Mouse (Mus musculus) monocyte, adult 5-6 weeks (primary cell): ENCODE results near the gene Ano6. TPM values are rescaled to one million over a fixed set of nuclear protein-coding genes. Genes with fewer than 3 reads are reported as not detected.
"Not testable (repeated sequence)": the region's sequence is repeated elsewhere in the genome, so short reads cannot be mapped to it uniquely, and the experiment has no call there.

ENCODE experiments used
- ATAC-seq: fragments of 153-309, 156-312 bp; replicated peaks from 2 replicates; pipeline ENCODE4 v1.8.0; 2017; ENCODE audit warnings: mild to moderate bottlenecking; ENCODE audit not compliant: low TSS enrichment, insufficient number of reproducible peaks, severe bottlenecking, poor library complexity, low FRiP score
- total RNA-seq: library from RNA; stranded (forward); fragments of 200-1000, 200-491, 200-594 nt; gene quantifications from 3 replicates; pipeline ENCODE4 v1.2.3, GENCODE M21; 2017

Gene Ano6
- total RNA-seq, 1 experiment from 2014 or later: 47.5 TPM

DNA sequence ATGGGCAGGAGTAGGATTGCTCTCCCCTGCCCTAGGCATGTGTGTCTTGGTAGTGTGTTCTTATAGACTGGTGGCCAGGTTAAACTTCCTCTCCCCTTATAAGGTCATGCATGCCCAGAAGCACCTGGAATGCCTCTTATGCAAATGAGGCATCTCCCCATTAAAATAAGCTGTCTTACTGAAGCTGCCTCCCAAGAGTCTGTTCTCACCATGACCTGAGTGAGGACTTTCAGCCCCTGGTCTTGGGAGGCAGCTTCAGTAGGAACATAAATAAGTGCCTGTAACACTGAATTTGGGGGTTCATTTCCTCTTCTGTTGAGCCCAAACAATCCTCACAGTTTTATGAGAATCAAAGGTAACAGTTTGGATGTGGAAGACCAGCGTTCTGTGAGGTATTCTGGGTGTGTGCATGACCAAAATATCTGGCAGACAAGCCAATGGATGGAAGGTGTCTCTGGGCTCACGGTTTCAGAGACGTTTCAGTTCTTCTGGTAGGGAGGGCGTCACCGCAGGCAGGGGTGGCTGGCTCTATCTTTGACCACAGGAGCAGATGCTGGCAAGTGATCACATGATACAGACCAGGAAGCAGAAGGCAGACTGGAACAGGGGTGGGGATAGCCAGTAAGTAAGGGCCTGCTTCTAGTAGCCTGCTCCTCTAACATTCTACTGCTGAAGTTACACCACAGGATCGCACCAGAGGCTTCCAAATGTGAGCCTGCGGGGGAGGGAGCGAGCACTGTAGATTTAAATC, 22.4 kb downstream of the Ano6 start:
- ATAC-seq: no peak

GRCm38 (mm10) chr15:95817501-95817900, 26.9 kb downstream of the Ano6 start:
- no peak for ATAC-seq

- ATAC-seq: no peak
These were observed 28.8 kb downstream of the Ano6 start for GRCm38 (mm10) chr15:95819249-95820035.

GRCm38 (mm10) chr15:95820142-95820541, 29.5 kb downstream of the Ano6 start:
- no peak for ATAC-seq

DNA sequence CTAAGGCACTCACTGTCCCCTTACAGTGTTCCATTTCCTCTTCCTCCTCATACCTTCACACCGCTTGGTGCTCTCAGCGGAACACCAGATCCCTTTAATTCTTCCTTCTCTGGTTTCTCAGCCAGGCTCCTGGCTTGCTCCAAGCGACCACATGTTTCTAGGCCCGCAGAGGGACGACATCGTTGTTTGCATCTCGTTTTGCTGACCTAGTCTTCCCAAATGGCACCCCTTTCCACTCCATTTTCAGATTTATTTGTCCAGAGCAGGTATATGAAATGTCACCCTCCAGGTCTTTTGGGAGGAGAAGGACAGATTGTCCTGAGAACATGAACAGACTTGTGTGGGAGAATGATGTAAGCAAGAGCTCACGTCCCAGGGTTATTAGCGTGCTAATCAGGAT, 30.0 kb downstream of the Ano6 start:
- ATAC-seq: no peak

DNA sequence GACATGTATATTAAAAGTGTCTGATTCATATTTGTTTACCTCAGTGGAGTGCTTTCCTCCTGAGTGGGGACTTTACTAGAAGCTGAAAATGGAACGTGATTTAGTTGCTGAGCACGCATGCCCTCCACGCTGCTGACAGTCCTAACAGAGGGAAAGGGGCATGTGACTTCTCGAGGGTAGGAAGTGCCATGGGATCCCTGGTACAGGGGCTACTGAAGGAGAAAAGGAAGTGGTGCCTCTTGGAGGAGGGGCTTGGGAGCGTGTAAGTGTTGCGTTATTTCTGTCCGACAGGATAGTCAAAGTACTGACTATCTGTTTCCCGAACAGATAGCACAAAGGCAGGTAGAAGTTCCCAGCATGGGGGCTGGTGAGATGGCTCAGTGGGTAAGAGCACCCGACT, 31.5 kb downstream of the Ano6 start:
- 0 out of 2 replicates have a peak, but pooled peaks have one; percentile 27 for ATAC-seq

DNA sequence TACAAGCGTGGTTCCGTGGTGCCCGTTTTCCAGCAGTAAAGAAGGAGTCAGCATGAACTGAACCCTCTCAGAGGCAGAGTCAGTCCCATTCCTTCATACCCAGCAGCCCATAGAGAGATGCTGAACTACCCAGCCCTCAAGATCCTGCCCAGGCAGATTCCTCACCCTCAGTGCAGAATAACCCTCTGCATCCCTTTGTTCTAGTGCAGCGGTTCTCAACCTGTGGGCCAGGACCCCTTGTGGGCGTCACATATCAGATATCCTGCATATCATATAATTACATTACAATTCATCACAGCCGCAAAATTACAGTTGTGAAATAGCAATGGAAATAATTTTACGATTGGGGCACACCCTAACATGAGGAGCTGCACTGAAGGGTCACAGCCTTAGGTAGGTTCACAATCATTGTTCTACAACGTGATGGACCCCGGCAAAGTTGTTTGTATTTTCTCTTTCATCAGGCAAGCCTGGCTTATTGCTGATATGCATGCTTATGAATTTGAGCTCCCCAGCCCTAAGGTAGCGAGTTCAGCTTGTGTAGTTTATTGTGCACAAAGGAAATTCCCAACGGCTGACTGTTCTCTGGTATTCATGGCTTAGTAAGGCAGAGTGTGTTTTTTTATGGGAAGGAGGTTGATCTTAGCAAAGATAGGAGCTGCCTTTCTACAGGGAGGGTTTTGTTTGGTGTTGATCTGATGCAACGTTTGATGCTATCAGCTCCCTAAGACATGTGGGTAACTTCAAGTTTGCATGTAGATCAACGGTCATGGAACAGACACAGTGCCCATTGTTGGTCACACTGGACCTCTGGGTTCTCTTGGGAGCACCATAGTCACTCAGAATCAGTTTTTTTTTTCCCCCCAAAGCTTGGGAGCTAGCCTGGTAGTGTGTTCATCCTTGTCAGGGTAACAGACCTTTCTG, 33.0 kb downstream of the Ano6 start:
- no peak for ATAC-seq

DNA sequence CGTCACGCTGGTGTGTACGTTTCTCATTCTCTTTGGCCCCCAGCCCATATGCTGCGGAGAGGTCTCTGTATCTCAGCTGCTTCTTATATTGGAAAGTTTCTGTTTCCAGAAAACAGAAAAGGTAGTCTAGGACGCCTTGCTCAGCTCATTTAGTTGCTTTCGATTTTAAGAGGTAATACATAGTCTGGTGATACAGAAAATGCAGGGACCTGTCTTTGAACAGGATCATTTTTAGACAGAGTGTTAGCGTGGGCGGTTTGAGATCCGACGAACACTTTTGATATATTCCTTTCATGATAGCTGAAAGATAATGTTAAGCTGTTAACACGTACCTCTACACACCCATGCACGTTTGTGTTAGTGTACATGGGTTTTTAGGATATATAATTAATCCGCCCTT, 35.9 kb downstream of the Ano6 start:
- no peak for ATAC-seq

- no peak for ATAC-seq
These were observed 36.9 kb downstream of the Ano6 start for GRCm38 (mm10) chr15:95827465-95827971.

DNA sequence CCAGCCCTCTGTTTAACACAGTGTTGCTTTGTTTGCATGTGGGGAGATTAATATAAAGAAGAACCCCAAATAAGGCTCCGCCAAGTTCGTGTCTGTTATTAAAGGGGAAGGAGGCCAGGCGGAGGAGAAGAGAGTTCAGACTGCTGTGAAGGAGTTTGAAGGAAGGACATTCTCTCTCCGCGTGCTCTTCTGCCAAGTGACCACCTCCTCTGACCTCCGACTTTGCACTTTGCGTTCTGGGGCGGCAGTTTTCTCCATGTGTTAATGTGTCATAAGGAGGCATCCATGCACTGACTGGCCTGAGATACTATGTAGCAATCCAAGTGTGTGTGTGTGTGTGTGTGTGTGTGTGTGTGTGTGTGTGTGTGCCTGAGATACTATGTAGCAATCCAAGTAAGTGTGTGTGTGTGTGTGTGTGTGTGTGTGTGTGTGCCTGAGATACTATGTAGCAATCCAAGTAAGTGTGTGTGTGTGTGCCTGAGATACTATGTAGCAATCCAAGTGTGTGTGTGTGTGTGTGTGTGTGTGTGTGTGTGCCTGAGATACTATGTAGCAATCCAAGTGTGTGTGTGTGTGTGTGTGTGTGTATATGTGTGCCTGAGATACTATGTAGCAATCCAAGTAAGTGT, 37.5 kb downstream of the Ano6 start:
- not testable (repeated sequence) for ATAC-seq

DNA sequence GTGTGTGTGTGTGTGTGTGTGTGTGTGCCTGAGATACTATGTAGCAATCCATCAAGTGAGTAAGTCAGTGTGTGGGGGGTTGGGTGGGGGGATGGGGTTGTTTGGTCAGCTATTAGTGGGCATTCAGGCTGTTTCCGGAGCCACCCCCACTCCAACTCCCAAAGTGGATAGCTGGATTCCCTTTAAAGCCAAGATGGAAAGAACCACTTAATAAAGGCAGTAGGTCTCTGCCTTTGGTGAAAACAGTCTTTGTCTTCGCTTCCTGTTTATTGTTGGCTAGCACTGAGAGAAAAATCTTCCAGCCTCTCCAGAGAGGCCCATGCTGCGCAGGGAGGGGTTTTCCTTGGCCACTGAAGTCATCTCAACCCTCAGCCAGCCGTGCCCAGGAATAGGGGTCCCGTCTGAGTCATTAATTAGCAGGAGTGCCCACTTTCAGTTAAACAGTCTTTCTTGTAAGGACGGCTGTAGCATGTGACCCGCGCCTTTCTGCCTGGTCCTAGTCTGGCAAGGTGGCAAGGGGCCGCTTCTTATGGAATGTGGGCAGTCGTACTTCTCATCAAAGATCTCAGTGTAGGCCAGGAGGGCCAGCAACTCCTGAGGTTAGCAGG, 38.1 kb downstream of the Ano6 start:
- ATAC-seq: no peak

DNA sequence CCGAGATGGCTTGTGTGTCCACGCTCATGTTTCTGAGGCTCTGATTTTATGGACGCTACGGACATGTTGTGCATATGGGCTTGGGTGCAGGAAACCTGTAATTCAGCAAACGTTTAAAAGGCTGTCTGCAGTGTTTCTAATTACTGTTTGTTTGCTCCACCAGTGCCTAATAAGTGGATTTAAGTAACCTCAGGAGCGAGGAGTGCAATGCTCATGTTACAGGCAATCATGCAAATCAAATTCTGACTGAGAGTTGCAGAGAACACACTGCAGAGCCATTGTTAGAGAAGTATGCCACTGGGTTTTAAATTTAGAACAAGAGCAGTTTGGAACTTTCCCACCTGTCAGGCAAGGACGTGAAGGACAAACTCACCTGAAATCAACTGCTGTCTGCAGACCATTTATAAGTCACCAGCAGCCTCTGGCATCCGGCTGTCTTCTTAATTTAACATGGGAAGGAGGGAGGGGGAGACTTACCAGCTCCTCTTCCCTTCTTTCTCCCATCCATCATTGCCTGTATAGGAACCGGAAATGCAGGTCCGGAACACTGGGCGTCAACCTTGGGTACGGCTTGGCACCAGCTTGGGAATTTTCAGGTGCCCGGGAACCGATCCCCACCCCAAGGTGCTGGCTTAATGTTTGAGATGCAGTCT, 39.0 kb downstream of the Ano6 start:
- ATAC-seq: no peak

GRCm38 (mm10) chr15:95830206-95830560, 39.5 kb downstream of the Ano6 start:
- no peak for ATAC-seq

- no peak for ATAC-seq
These were observed 42.6 kb downstream of the Ano6 start for GRCm38 (mm10) chr15:95833292-95833691.

GRCm38 (mm10) chr15:95836077-95836476, 45.4 kb downstream of the Ano6 start:
- ATAC-seq: no peak

DNA sequence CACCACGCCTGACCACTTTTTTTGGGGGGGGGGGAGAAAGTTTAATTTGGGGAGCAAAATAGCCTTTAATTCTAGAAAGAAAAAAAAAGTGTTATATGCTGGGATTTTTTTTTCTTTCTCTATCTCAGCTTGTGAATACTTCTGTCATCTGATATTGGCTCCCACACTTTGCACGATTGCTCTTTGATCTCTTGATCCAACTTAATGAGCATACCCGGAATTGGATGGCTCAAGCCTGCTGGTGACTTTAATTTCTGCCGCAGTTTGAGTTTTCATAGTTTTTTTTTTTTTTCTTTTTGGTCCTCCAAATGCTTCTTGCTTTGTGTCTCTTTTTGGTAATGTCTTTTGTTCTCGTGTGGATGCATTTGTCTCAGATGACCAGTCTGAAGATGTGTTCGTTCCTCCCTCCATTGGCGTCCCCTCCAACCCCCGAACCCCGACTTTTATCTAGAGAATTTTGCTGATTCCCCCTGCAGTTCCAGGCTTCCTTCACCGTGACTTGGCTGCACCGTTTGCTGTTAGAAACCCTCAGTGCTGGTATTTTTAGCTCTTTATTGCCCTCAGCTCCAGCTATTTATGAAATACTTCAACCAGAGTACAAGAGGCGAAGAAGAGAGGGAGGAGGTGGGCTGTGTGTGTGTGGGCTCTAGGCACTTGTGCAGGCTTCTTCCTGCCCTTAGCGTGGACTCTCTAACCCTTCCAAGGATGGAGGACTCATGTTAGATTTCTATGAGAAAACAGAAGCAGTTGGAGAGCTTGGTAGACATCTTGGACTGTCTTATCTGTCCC, 46.2 kb downstream of the Ano6 start:
- no peak for ATAC-seq

GRCm38 (mm10) chr15:95837570-95837969, 46.9 kb downstream of the Ano6 start:
- 0 out of 2 replicates have a peak, but pooled peaks have one; percentile 22 for ATAC-seq
